Mouse (Mus musculus): ENCODE data around the gene Kcng4.

The Kcng4 gene

GRCm38 (mm10) chr8:119635378-119635777, at the start of gene Kcng4:
Kcng4 (minus strand) TSS chr8:119635680.
- WGBS: 33% methylated on average over 6 of the region's 6 CpGs

DNA sequence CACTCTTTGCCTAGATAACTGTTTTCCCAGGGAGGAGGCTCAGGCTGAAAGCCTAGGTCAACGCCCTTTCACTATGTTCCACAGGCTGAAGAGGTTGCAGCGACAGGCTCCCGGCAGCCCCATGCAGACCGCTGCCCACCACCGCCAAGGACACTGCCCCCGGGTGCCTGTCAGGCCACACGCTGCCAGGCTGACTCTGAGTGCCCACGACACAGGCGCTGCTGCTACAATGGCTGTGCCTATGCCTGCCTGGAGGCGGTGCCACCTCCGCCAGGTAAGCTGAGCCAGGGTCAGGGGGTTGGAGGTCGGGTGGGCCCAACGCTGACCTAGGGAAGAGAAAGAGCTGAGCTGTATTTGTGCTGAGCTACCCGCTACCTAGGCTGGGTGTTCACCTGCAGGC, 43.7 kb upstream of the Kcng4 start:
- WGBS: 74% methylated on average over 14 of the region's 14 CpGs

DNA sequence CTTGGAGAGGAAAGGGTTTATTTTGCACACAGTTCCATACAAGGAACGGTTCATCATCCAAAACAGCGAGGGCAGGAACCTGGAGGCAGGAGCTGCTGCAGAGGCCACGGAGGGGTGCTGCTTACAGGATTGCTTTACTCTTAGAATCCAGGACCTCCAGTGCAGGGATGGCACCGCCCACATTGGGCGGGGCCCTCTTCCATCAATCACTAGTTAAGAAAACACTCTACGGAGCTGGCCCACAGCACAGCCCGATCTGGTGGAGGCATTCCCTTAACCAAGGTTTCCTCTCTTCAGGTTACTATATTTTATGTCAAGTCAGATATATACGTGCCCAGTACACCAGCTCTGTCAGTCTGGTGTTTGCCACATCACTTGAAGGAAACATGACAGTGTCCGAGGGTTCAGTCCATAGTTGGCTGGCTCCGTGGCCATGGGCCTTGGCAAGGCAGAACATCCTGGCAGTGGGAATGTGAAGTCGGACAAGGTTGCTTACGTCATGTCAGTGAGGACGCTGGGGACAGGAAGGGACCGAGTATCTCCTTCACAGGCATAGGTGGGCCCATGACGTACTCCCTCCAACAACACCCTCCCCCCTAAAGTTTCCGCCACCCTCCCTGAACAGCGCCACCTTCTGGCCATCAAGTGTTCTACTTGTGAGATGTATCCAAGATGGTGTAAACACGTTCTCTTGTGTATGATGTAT, 42.8 kb upstream of the Kcng4 start:
- WGBS: 15% methylated on average over 18 of the region's 18 CpGs

- WGBS: 12% methylated on average over 8 of the region's 8 CpGs
Observed at GRCm38 (mm10) chr8:119676389-119676788, 40.9 kb upstream of the Kcng4 start.

DNA sequence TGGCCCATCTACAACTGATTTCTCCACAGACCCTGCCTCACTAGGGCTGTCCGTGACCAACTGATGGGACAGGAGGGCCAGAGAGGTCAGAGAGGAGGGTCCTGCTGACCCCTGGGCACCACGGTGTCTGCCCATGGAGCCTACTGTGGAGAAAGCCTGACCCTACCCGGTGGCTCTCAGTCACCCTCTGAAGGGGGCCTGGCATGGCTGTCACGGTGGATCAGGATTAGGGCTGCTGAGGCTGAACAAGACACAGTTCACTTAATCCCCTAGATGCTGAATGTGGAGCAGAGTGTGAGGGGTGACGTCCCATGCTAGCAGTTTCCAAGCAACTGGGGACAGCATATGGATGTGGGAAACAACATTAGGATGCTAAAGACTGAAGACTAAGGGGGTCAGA, 40.0 kb upstream of the Kcng4 start:
- WGBS: 75% methylated on average over 5 of the region's 5 CpGs

GRCm38 (mm10) chr8:119673976-119674555, 38.6 kb upstream of the Kcng4 start:
- 77% methylated on average over 11 of the region's 11 CpGs for WGBS

- WGBS: 58% methylated on average over 16 of the region's 16 CpGs
Observed at GRCm38 (mm10) chr8:119670419-119671091, 35.1 kb upstream of the Kcng4 start.

DNA sequence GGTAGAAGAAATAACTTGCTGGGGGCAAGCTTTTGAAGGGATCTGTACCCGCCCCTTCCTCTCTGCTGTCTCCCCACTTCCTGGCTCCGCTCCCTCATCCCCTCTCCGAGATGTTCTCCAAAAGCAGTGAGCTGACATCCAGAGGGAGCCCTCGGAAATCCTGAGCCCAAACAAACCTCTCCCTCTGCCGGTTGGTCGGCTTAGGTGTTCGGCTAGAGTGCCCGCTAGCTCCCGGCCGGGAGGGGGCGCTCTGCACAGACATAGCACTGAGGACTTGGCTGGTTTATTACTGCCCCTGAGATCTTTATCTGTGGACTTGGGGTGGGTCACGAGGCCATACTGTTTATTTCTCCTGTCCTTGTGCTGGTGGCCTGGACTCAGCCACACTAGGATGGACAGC, 33.8 kb upstream of the Kcng4 start:
- WGBS: 62% methylated on average over 12 of the region's 12 CpGs

DNA sequence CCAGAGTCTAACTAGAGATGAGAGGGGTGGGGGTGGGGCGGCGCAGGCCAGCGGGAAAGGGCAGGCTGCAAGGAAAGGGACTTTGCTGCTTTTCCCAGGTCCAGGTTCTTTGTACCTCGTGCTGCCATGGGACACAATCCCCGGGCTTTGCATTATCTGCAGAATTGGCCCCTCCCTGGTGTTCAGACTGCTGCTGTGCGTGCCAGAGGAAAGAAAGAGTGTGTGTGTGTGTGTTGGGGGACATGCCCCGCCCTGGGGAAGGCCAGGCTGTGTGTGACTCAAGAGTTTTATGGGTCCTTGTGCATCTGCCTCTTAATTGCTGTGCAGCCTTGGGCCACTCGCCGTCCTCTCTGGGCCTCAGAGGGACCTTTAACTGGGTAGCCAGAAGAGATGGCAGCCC, 33.0 kb upstream of the Kcng4 start:
- WGBS: 61% methylated on average over 9 of the region's 9 CpGs

GRCm38 (mm10) chr8:119666219-119666951, 30.9 kb upstream of the Kcng4 start, which contains the start of gene Wfdc1:
Wfdc1 (plus strand) TSS chr8:119666365.
- 42% methylated on average over 14 of the region's 14 CpGs for WGBS

DNA sequence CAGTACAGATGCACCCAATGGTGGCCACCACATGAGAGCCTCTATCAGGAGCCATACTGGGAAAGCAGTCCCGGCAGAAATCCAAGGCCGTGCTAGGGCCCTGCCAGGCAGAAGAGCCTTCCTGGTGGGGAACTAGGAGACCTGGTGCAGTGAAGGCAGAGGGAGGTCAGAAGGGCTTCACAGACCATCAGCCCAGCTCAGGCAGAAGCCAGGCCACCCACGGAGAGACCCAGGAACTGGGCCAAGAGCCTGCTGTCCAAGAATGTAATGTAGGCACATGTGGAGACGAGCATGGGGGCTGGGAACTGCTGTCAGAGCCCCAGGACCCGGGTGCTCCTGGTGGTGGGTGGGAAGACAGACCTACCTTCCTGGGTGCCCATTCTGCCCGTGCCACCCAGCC, 29.8 kb upstream of the Kcng4 start:
- 75% methylated on average over 6 of the region's 6 CpGs for WGBS

GRCm38 (mm10) chr8:119663440-119663839, 28.0 kb upstream of the Kcng4 start:
- WGBS: 74% methylated on average over 11 of the region's 11 CpGs

GRCm38 (mm10) chr8:119661892-119662291, 26.4 kb upstream of the Kcng4 start:
- 74% methylated on average over 6 of the region's 6 CpGs for WGBS

- WGBS: 32% methylated on average over 9 of the region's 9 CpGs
Observed at GRCm38 (mm10) chr8:119661081-119661480, 25.6 kb upstream of the Kcng4 start.

DNA sequence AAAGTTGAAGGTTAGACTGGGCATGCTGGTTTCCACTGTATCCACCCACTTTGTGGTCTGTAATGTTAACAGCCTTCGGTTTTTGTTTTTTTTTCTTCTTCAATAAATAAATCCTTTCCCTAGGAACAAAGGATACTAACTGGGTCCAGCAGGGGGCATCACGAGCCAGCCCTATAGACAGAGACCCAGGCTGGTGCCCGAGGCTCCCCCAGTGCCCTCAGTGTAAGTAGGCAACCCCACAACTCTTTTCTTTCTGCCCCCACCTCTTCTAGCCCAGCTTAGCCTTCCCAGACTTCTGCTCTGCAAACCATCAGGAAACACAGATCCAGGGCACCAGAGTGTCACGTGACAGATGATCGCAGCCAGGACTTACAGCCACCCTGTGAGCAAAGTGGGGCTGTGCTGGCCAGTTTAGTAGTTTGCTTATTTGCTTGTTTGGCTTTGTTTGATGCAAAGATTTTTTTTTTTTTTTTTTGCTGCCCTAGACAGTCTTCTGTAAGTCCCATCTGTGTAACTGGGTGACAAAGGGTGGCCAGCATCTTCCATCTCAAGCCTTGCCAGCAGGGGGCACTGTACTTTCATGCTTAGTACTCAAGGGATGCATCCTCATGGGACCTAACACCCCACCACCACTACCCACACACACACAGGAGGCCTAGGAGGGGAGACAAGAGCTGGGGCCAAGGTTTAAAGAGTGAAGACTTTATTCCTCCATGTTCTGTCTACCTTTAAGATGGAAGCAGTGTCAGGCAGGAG, 21.4 kb upstream of the Kcng4 start:
- WGBS: 56% methylated on average over 5 of the region's 5 CpGs

DNA sequence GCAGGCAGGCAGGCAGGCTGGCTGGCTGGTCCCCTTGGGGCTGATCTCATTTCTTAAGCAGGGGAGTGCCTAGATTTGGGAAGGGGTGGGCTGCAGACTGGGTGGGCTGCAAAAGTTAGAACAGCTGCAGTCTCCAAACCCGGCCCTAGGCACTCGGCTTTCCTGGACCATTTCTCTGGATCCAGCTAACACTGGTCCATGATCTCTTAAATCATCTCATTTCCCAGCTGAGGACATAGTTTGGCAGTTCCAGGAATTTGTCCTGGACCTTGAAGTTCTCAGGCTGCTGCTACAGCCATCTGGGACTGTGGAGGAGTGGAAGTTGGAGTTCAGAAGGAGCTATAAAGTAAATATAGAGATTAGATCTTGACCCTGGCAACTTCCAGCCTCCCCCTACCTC, 15.8 kb upstream of the Kcng4 start:
- WGBS: 79% methylated on average over 2 of the region's 2 CpGs

DNA sequence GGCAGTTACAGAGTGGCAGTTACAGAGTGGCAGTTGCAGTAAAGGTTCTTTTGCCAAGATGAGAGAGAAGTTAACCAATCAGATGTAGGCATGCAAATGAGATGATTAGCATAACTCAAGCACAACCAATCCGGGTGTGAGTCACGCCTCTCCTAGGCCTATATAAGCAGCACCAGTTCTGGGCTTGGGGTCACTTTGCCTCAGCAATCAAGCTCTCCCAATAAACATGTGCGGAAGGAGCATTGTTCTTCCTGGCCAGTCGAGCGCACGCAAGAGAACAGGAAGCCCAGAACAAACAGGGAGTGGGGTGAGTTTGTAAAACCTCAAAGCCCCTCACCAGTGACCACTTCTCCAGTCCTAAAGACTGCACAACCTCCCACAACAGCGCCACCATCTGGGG, 11.4 kb upstream of the Kcng4 start:
- 80% methylated on average over 7 of the region's 7 CpGs for WGBS

- 83% methylated on average over 3 of the region's 3 CpGs for WGBS
Observed at GRCm38 (mm10) chr8:119646197-119646596, 10.7 kb upstream of the Kcng4 start.

DNA sequence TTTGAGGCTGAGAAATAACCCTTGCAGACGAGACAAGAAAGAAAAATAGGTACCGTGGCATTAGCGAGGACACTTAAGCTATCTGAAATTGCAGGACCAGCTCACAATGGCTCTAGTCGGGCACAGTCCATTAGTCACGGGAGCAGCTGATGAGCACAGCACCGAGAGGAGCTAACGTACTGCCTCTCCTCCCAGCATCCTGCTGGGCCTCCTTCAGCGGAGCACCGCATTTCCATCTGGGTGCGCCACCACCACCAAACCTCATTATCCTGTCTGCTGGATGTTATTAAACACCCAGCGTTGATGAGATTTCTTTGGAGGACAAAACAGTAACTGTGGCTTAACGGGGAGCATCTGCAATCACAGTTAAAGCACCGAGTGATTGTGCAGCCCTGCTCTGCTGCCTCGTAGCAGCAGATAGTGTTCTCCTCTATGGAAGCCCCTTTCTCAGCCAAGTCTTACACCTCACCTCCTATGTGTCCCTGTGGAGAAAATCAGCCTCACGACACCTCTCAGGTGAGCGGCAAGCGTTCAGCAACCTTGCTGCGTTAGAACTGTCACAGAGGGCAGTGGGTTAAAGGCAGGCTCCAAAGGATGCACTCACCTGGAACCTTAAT, 9.6 kb upstream of the Kcng4 start:
- 72% methylated on average over 18 of the region's 18 CpGs for WGBS

DNA sequence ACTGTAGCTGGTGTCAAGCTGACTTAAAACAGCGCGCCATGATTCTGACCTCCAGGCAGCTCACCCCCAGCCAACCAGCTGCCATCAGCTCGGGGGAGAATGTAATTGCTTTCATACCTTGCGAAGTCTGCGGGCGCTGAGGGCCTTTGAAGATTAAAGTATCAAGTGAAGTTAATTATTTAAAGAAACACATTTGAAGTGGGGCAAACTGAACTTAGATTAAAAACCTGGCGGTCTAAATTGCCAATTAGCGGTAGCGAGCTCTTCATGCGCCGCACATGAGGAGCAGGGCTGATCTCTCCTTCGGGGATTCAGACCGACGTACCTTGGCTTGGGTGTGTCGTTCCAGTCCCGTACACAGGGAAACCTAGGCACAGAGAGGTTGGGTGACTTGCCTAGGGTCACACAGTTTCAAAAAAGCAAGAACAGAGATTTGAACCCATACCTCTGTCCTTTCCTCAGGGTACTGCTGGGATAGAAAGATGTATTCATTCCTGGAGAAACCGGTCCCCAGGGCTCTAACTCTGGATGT, 9.0 kb upstream of the Kcng4 start:
- WGBS: 79% methylated on average over 17 of the region's 17 CpGs

GRCm38 (mm10) chr8:119642960-119643359, 7.5 kb upstream of the Kcng4 start:
- WGBS: 92% methylated on average over 1 of the region's 1 CpGs

All from cerebral cortex, adult 2 months (tissue).